Mouse (Mus musculus): ENCODE measurements around the gene Sumo2.

GRCm38 (mm10) chr11:115521080-115521479 is 15.0 kb downstream of the Sumo2 start:
- TF ChIP-seq ZNF384 (IDR thresholded peaks at IDR 0.05; ENCODE audit: low read depth, low read length) (no peak), ZC3H11A (IDR thresholded peaks at IDR 0.05; ENCODE audit: borderline replicate concordance, low read depth, low read length) (no peak), HCFC1 (IDR thresholded peaks at IDR 0.05; ENCODE audit: borderline replicate concordance, insufficient read depth, low read length) (no peak), MAFK (IDR thresholded peaks at IDR 0.05; ENCODE audit: insufficient read depth, low read depth, low read length) (no peak)

All from ES-E14 (cell line).